Mouse (Mus musculus) neutrophil, adult 5-6 weeks (primary cell): ENCODE results near the gene Taar8b. TPM values are rescaled to one million over a fixed set of nuclear protein-coding genes. Genes with fewer than 3 reads are reported as not detected.

ENCODE experiments used
- ATAC-seq: fragments of 151-379, 151-347 bp; 2 replicates; pipeline ENCODE4 v1.8.0; 2017; ENCODE audit warnings: mild to moderate bottlenecking, moderate TSS enrichment; ENCODE audit not compliant: insufficient number of reproducible peaks, poor library complexity, low FRiP score, severe bottlenecking; ENCODE audit errors: extremely low read depth
- total RNA-seq: library from RNA; stranded (forward); fragments of 200-1000 nt; gene quantifications from 2 replicates; pipeline ENCODE4 v1.2.3, GENCODE M21; 2017

Taar8b gene
- total RNA-seq, 1 experiment from 2014 or later, result not detected

- ATAC-seq, result no peak
These were observed 33.1 kb downstream of the Taar8b start for GRCm38 (mm10) chr10:24058986-24059385.

GRCm38 (mm10) chr10:24052039-24052438, 40.1 kb downstream of the Taar8b start:
- no peak for ATAC-seq

- no peak for ATAC-seq
These were observed 42.9 kb downstream of the Taar8b start, which contains the start of gene Taar7f for GRCm38 (mm10) chr10:24049210-24049609. Taar7f (plus strand) TSS chr10:24049510.

Other genes starting within 250 kb of the Taar8b start
- 83.7 and 93.7 TPM in 2 replicates for gene Vnn3, start 240.8 kb downstream of the Taar8b start, total RNA-seq
- 0.86 TPM in 1 of 2 replicates, not detected in the other for gene Vnn1, start 197.6 kb downstream of the Taar8b start, total RNA-seq
- not detected in 2 replicates for gene Taar1, start 171.9 kb downstream of the Taar8b start, total RNA-seq
- gene Taar2, start 153.7 kb downstream of the Taar8b start, total RNA-seq, result 0.61 TPM in 1 of 2 replicates, not detected in the other
- gene Taar3, start 142.7 kb downstream of the Taar8b start, total RNA-seq, result not detected in 2 replicates
- not detected in 2 replicates for gene Taar4, start 131.8 kb downstream of the Taar8b start, total RNA-seq
- gene Taar5, start 121.6 kb downstream of the Taar8b start, total RNA-seq, result not detected in 2 replicates
- not detected in 2 replicates for gene Taar6, start 106.6 kb downstream of the Taar8b start, total RNA-seq
- not detected in 2 replicates for gene Taar7a, start 98.8 kb downstream of the Taar8b start, total RNA-seq
- not detected in 2 replicates for gene Taar7b, start 92.4 kb downstream of the Taar8b start, total RNA-seq
- gene Taar7d, start 65.1 kb downstream of the Taar8b start, total RNA-seq, result not detected in 2 replicates
- gene Taar7e, start 54.7 kb downstream of the Taar8b start, total RNA-seq, result not detected in 2 replicates
- gene Taar7f, start 42.8 kb downstream of the Taar8b start, total RNA-seq, result not detected in 2 replicates
- gene Taar8a, start 15.8 kb downstream of the Taar8b start, total RNA-seq, result not detected in 2 replicates
- gene Taar8c, start 9.6 kb upstream of the Taar8b start, total RNA-seq, result not detected in 2 replicates
- not detected in 2 replicates for gene Taar9, start 17.2 kb upstream of the Taar8b start, total RNA-seq
- 95.9 and 112 TPM in 2 replicates for gene Stx7, start 57.0 kb upstream of the Taar8b start, total RNA-seq
- gene Moxd1, start 131.2 kb upstream of the Taar8b start, total RNA-seq, result not detected in 2 replicates